Mouse (Mus musculus) CH12.LX (cell line): ENCODE data around the gene Nt5c1a. TPM values are rescaled to one million over a fixed set of nuclear protein-coding genes. Genes with fewer than 3 reads are reported as not detected.

Experiments
- DNase-seq: peaks from one replicate; pipeline ENCODE4 v3.0.0-alpha.2; 2013; ENCODE audit errors: extremely low read depth
- H3K27ac ChIP-seq: 2 replicates; pipeline ENCODE4 v1.5.1; 2012; ENCODE audit warnings: low read depth, mild to moderate bottlenecking, control low read depth, moderate library complexity; ENCODE audit not compliant: insufficient read depth
- H3K27me3 ChIP-seq: replicated peaks from 2 replicates; pipeline ENCODE3; 2012; ENCODE audit warnings: inconsistent platforms
- H3K36me3 ChIP-seq, 2 experiments: replicated peaks in 1 of 2; 2 replicates each; pipeline versions ENCODE3 to v1.6.1; 2012; ENCODE audit warnings: inconsistent platforms in 1 of 2, low read length in 1 of 2, mild to moderate bottlenecking in 1 of 2, mixed read lengths in 1 of 2, moderate library complexity in 1 of 2; ENCODE audit not compliant: control insufficient read depth in 1 of 2, insufficient read depth in 1 of 2
- H3K4me1 ChIP-seq, 2 experiments: 2 replicates each; pipeline ENCODE4 v1.6.1; 2012; ENCODE audit warnings: inconsistent platforms in 1 of 2, moderate library complexity in 1 of 2; ENCODE audit not compliant: insufficient read depth in 2 of 2, control insufficient read depth in 1 of 2
- H3K4me2 ChIP-seq: 2 replicates; pipeline ENCODE4 v1.6.1; 2012; ENCODE audit warnings: low read depth, mild to moderate bottlenecking, control low read depth; ENCODE audit not compliant: poor library complexity, insufficient read depth, severe bottlenecking
- H3K4me3 ChIP-seq, 3 experiments: fragments of 150-350 bp in 1 of 3; sonication (generic) in 1 of 3; replicated peaks in 1 of 3; 2 replicates each; pipeline versions ENCODE3 to v1.5.1; 2011 to 2012; ENCODE audit warnings: low read depth in 2 of 3, low read length in 2 of 3, mild to moderate bottlenecking in 2 of 3, moderate library complexity in 2 of 3, control low read depth in 1 of 3, improper control_type of control experiment in 1 of 3, inconsistent platforms in 1 of 3, mixed read lengths in 1 of 3; ENCODE audit not compliant: poor library complexity in 1 of 3
- H3K79me2 ChIP-seq: replicated peaks from 2 replicates; pipeline ENCODE4 v1.6.1; 2012; ENCODE audit warnings: mild to moderate bottlenecking, moderate library complexity; ENCODE audit not compliant: control insufficient read depth, poor library complexity, insufficient read depth, severe bottlenecking; ENCODE audit errors: extremely low read depth
- H3K9ac ChIP-seq: 2 replicates; pipeline ENCODE4 v1.6.1; 2012; ENCODE audit warnings: low read depth, mild to moderate bottlenecking, control low read depth, moderate library complexity; ENCODE audit not compliant: insufficient read depth
- H3K9me3 ChIP-seq: replicated peaks from 2 replicates; pipeline ENCODE3; 2012; ENCODE audit warnings: low read length, inconsistent platforms, mixed read lengths
- BHLHE40 ChIP-seq: IDR thresholded peaks from 2 replicates; pipeline ENCODE4 v1.6.1; 2011; ENCODE audit warnings: mild to moderate bottlenecking, low read depth, low read length, improper control_type of control experiment
- CHD1 ChIP-seq: IDR thresholded peaks from 2 replicates; pipeline ENCODE4 v1.6.1; 2012; ENCODE audit warnings: low read depth, low read length, improper control_type of control experiment, inconsistent platforms
- CHD2 ChIP-seq: IDR thresholded peaks from 2 replicates; pipeline ENCODE4 v1.6.1; 2011; ENCODE audit warnings: low read length, improper control_type of control experiment
- CTCF ChIP-seq, 2 experiments: IDR thresholded peaks in 1 of 2; conservative IDR thresholded peaks in 1 of 2; 2 replicates each; pipeline ENCODE4 v1.5.1; 2011 to 2012; ENCODE audit warnings: low read depth in 2 of 2, low read length in 2 of 2, improper control_type of control experiment in 1 of 2, inconsistent platforms in 1 of 2, mild to moderate bottlenecking in 1 of 2, moderate library complexity in 1 of 2
- E2F4 ChIP-seq: IDR thresholded peaks from 2 replicates; pipeline ENCODE4 v1.6.1; 2011; ENCODE audit warnings: low read depth, low read length, improper control_type of control experiment; ENCODE audit not compliant: insufficient replicate concordance
- ELF1 ChIP-seq: IDR thresholded peaks from 2 replicates; pipeline ENCODE4 v1.6.1; 2014; ENCODE audit warnings: low read depth, mild to moderate bottlenecking, inconsistent platforms, low read length, improper control_type of control experiment
- EP300 ChIP-seq: IDR thresholded peaks from 2 replicates; pipeline ENCODE4 v1.6.1; 2011; ENCODE audit warnings: low read length, improper control_type of control experiment
- ETS1 ChIP-seq: conservative IDR thresholded peaks from 2 replicates; pipeline ENCODE4 v1.6.1; 2012; ENCODE audit warnings: low read depth, mild to moderate bottlenecking, inconsistent platforms, low read length, improper control_type of control experiment, moderate library complexity
- GABPA ChIP-seq: IDR thresholded peaks from 2 replicates; pipeline ENCODE4 v1.6.1; 2012; ENCODE audit warnings: low read depth, low read length, improper control_type of control experiment, inconsistent platforms; ENCODE audit not compliant: insufficient replicate concordance
- HCFC1 ChIP-seq: IDR thresholded peaks from 2 replicates; pipeline ENCODE4 v1.6.1; 2012; ENCODE audit warnings: low read depth, mild to moderate bottlenecking, inconsistent platforms, low read length, improper control_type of control experiment
- JUN ChIP-seq: IDR thresholded peaks from 2 replicates; pipeline ENCODE4 v1.6.1; 2011; ENCODE audit warnings: low read depth, mild to moderate bottlenecking, low read length, improper control_type of control experiment, moderate library complexity; ENCODE audit not compliant: insufficient read depth
- JUND ChIP-seq: conservative IDR thresholded peaks from 2 replicates; pipeline ENCODE4 v1.6.1; 2011; ENCODE audit warnings: low read depth, low read length, improper control_type of control experiment
- KAT2A ChIP-seq: IDR thresholded peaks from 2 replicates; pipeline ENCODE4 v1.6.1; 2012; ENCODE audit warnings: low read length, improper control_type of control experiment, inconsistent platforms; ENCODE audit not compliant: insufficient replicate concordance
- MAFK ChIP-seq: IDR thresholded peaks from 2 replicates; pipeline ENCODE4 v1.6.1; 2011; ENCODE audit warnings: low read length, improper control_type of control experiment; ENCODE audit not compliant: insufficient replicate concordance
- MXI1 ChIP-seq: IDR thresholded peaks from 2 replicates; pipeline ENCODE4 v1.6.1; 2011; ENCODE audit warnings: mild to moderate bottlenecking, low read depth, low read length, improper control_type of control experiment
- SIN3A ChIP-seq: IDR thresholded peaks from 2 replicates; pipeline ENCODE4 v1.6.1; 2012; ENCODE audit warnings: low read length, improper control_type of control experiment, inconsistent platforms
- TBP ChIP-seq: conservative IDR thresholded peaks from 2 replicates; pipeline ENCODE4 v1.6.1; 2011; ENCODE audit warnings: low read depth, low read length, improper control_type of control experiment
- TCF12 ChIP-seq: IDR thresholded peaks from 2 replicates; pipeline ENCODE4 v1.6.1; 2014; ENCODE audit warnings: low read depth, mild to moderate bottlenecking, inconsistent platforms, low read length, improper control_type of control experiment
- ZC3H11A ChIP-seq: IDR thresholded peaks from 2 replicates; pipeline ENCODE4 v1.6.1; 2012; ENCODE audit warnings: low read depth, mild to moderate bottlenecking, inconsistent platforms, low read length, improper control_type of control experiment
- ZKSCAN1 ChIP-seq: IDR thresholded peaks from 2 replicates; pipeline ENCODE4 v1.6.1; 2012; ENCODE audit warnings: low read depth, inconsistent platforms, low read length, improper control_type of control experiment, borderline replicate concordance
- ZMIZ1 ChIP-seq: IDR thresholded peaks from 2 replicates; pipeline ENCODE4 v1.6.1; 2012; ENCODE audit warnings: low read depth, mild to moderate bottlenecking, inconsistent platforms, low read length, improper control_type of control experiment
- ZNF384 ChIP-seq: IDR thresholded peaks from 2 replicates; pipeline ENCODE4 v1.6.1; 2012; ENCODE audit warnings: low read depth, low read length, improper control_type of control experiment, inconsistent platforms
- dilution Hi-C: fragments of 300-500 bp; cut with MboI; formaldehyde crosslinking; loops from 2 replicates; pipeline ENCODE4 v1.14.3; 2020; ENCODE audit warnings: low sequenced_read_pairs; ENCODE audit not compliant: extremely low pct_unique_long_range_greater_than_20kb, extremely low pct_ligation_motif_present
- in situ Hi-C: fragments of 300-500 bp; cut with MboI; formaldehyde crosslinking; loops from 3 replicates; pipeline ENCODE4 v1.14.3; 2019; ENCODE audit warnings: low sequenced_read_pairs, low pct_ligation_motif_present, low pct_unique_long_range_greater_than_20kb, mixed read lengths
- polyA plus RNA-seq: library from polyadenylated mRNA; unstranded; fragments of >175 nt; gene quantifications from 2 replicates; pipeline ENCODE4 v1.2.1, GENCODE M21; 2012; ENCODE audit warnings: low read depth; ENCODE audit not compliant: insufficient read length
- total RNA-seq, 2 experiments: library from RNA; depleted of rRNA; stranded (reverse); fragments of 300-350 nt in 1 of 2; fragments of >200 nt in 1 of 2; gene quantifications; 2 replicates each; pipeline ENCODE4 v1.2.3; 2012 to 2014

The Nt5c1a gene
- total and polyA plus RNA-seq, 3 experiments, result not detected

DNA sequence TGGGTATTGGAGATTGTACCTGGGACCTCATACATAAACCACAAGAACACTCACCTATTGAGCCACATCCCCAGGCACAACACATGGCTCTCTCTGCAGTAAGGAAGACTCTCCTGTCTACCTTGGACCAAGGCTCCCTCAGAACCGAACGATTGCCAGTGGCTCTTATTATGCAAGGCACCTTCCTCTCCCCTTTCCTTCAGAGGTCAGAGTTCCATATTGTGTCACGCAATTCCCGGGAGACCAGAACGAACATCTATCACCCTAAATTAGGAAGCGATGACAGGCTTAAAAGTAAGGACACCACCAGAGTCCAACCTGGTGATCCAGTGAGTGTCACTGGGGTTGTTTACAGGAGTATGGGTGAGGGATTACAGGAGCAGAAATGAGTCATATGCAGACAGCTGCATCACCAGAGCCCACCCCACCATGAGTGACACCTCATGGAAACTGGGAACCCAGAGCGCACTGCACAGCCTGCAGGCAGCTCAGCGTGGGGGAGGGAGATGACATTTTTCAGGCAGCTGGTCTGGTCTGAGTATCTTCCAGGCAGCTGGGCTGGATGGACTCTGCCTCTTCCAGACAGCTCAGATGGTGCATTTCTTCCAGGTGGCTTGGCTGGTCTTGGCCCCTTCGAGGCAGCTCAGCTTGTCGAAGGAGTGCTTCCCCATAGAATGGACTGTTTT, 24.6 kb downstream of the Nt5c1a start (continued):
- TF ChIP-seq TBP, result no peak
- no peak for TF ChIP-seq CHD2
- no peak for TF ChIP-seq HCFC1
- no peak for TF ChIP-seq GABPA

DNA sequence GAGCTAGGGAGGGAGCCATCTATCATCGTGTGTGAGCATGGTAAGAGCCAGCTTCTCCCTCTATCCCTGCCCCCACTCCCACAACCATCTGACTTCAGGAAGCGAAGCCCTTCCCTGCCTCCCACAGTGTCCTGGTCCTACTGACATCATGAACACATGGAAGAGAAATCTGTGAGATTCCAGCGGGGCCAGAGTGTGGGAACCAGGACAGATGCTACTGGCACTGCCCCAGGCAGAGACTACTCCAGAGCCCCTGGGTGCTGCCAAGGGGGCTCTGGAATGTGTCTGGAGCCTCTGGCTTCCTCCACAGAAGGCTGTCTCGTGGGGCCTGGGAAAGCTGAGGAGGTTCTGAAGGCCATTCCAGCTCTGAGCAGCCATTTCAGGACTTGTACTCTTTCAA, 26.4 kb downstream of the Nt5c1a start:
- H3K36me3 ChIP-seq, result no peaks in the 10 kb centered on the region
- in situ Hi-C loops (no loop called here), dilution Hi-C loops (no loop called here)
- DNase-seq, result no peak
- no peak overlapping the region for H3K4me2 ChIP-seq
- H3K27ac ChIP-seq, result no peak overlapping the region
- no peak overlapping the region for H3K4me3 ChIP-seq
- no peak overlapping the region for H3K9ac ChIP-seq
- no peaks in the 10 kb centered on the region for H3K79me2 ChIP-seq
- peaks cover 70% of the 10 kb centered on the region for H3K27me3 ChIP-seq
- peaks cover 3% of the 10 kb centered on the region for H3K9me3 ChIP-seq
- TF ChIP-seq SIN3A (no peak), JUN (no peak), ZMIZ1 (no peak), CTCF (conservative IDR thresholded peaks at IDR 0.05 in 1 of 2, IDR thresholded peaks at IDR 0.05 in 1 of 2; ENCODE audit: low read depth in 2 of 2, low read length in 2 of 2) (no peak), MXI1 (no peak), ZNF384 (no peak), BHLHE40 (no peak), KAT2A (no peak), ZKSCAN1 (no peak), CHD2 (no peak), EP300 (no peak), CHD1 (no peak), JUND (no peak), MAFK (no peak), ZC3H11A (no peak), E2F4 (no peak)
- peaks cover 16 to 40% of the 10 kb centered on the region in 2 experiments for H3K4me1 ChIP-seq

DNA sequence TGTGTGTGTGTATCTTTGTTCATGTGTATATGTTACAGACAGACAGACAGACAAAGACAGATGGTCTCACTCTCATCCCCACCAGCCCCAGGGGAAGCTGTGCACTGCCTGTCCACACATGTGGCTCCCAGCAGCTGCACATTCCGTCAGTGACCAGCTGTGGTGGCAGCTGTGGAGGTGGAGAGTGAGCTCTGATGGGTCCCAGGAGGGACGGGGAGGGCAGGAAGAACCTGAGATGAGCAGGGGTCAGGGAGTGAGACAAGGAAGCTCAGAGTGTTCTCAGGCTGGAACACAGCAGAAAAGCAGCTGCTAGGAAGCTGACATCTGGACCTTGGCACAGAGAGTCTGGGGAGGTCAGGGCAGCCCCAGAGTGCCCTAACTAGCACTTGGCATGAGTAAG, 27.0 kb downstream of the Nt5c1a start:
- Histone ChIP-seq H3K4me3 (no peak overlapping the region), H3K27ac (no peak overlapping the region), H3K4me2 (no peak overlapping the region), H3K9me3 (peaks cover 2% of the 10 kb centered on the region), H3K27me3 (peaks cover 75% of the 10 kb centered on the region), H3K36me3 (no peaks in the 10 kb centered on the region), H3K9ac (no peak overlapping the region), H3K4me1 (peaks cover 21 to 46% of the 10 kb centered on the region in 2 experiments), H3K79me2 (no peaks in the 10 kb centered on the region)
- in situ Hi-C loops, result no loop called here
- dilution Hi-C loops, result no loop called here
- peak; percentile 40 for DNase-seq
- TF ChIP-seq TBP (no peak), ETS1 (peak; percentile 64), BHLHE40 (0 out of 2 replicates have a peak, but pooled peaks have one; percentile 18), TCF12 (peak; percentile 97), ELF1 (no peak)
